In genomic region chr5:117964750-117965149, GRCm38 (mm10) we compare ENCODE assay signal across 18 mouse cellular contexts. TPM values are rescaled to one million over a fixed set of nuclear protein-coding genes. Genes with fewer than 3 reads are reported as not detected.
A peak's percentile ranks its signal among the peaks of the same experiment; 100 is the strongest.
DNase-seq lines count a peak whose midpoint lies in the region; ATAC-seq and TF ChIP-seq lines count a peak whose summit lies in the region.
"Had no signal": no experiment of that assay in that cellular context is flagged by ENCODE, and none has a peak within 500 bp of the region (broad histone marks: within the 10 kb centered on the region; RNA-seq: fewer than 3 reads in every experiment).

No protein-coding gene starts in this region.

- 31% methylated on average over 9 of the region's 9 CpGs for WGBS in heart, embryonic 12.5 days
- 39% methylated on average over 9 of the region's 9 CpGs for WGBS in kidney, embryonic 16.5 days
- 37% methylated on average over 9 of the region's 9 CpGs for WGBS in kidney, postnatal 0 days

- peak overlapping the region; percentile 32 for H3K4me2 ChIP-seq in heart, embryonic 12.5 days
- H3K4me2 ChIP-seq in kidney, embryonic 16.5 days (replicated peaks; ENCODE audit: low read depth, low read length), result no peak overlapping the region
- H3K4me2 ChIP-seq in kidney, postnatal 0 days (ENCODE audit: low read length), result no peak overlapping the region
- H3K4me2 ChIP-seq: hindbrain, embryonic 15.5 days; neural tube, embryonic 12.5 days had no signal

- no peak for ATAC-seq in heart, embryonic 12.5 days (ENCODE audit: insufficient number of reproducible peaks, low FRiP score)
- no peak for ATAC-seq in kidney, embryonic 16.5 days (ENCODE audit: low FRiP score, low TSS enrichment)
- ATAC-seq in kidney, postnatal 0 days (replicated peaks; ENCODE audit: low FRiP score, low read depth), result no peak
- ATAC-seq: forebrain, embryonic 14.5 days had no signal

- no peak overlapping the region for H3K9ac ChIP-seq in heart, embryonic 12.5 days
- H3K9ac ChIP-seq in kidney, embryonic 16.5 days (replicated peaks; ENCODE audit: low read length), result no peak overlapping the region
- no peak overlapping the region for H3K9ac ChIP-seq in kidney, postnatal 0 days (ENCODE audit: low read depth, low read length)
- H3K9ac ChIP-seq: hindbrain, embryonic 15.5 days; neural tube, embryonic 12.5 days had no signal

- H3K27me3 ChIP-seq in heart, embryonic 12.5 days (replicated peaks), result no peaks in the 10 kb centered on the region
- no peaks in the 10 kb centered on the region for H3K27me3 ChIP-seq in kidney, embryonic 16.5 days (ENCODE audit: insufficient read depth, low read length)
- H3K27me3 ChIP-seq in kidney, postnatal 0 days (ENCODE audit: insufficient read depth, low read length), result no peaks in the 10 kb centered on the region
- H3K27me3 ChIP-seq: hindbrain, embryonic 15.5 days; neural tube, embryonic 12.5 days had no signal

- peaks cover 9% of the 10 kb centered on the region; the same call in 1 of the 2 replicates for H3K9me3 ChIP-seq in heart, embryonic 12.5 days (replicated peaks)
- no peaks in the 10 kb centered on the region; the same call in 1 of the 2 replicates for H3K9me3 ChIP-seq in kidney, embryonic 16.5 days (ENCODE audit: low read length)
- no peaks in the 10 kb centered on the region for H3K9me3 ChIP-seq in kidney, postnatal 0 days (replicated peaks; ENCODE audit: low read length)
- H3K9me3 ChIP-seq: hindbrain, embryonic 15.5 days; midbrain, embryonic 10.5 days; neural tube, embryonic 12.5 days had no signal

- no peak overlapping the region for H3K4me3 ChIP-seq in heart, embryonic 12.5 days
- H3K4me3 ChIP-seq in kidney, embryonic 16.5 days (ENCODE audit: low read length), result no peak overlapping the region
- H3K4me3 ChIP-seq in kidney, postnatal 0 days (replicated peaks; ENCODE audit: low read depth, low read length), result no peak overlapping the region
- H3K4me3 ChIP-seq: erythroblast, embryonic 14.5 days; hindbrain, embryonic 15.5 days; midbrain, embryonic 10.5 days; neural tube, embryonic 12.5 days had no signal

- DNase-seq in heart, adult 18-20 months, result no peak
- peak; percentile 28 for DNase-seq in kidney, adult 18-20 months
- peak; percentile 50 for DNase-seq in kidney, postnatal 0 days (ENCODE audit: low spot score)
- DNase-seq in kidney, postnatal 36 days, result peak; percentile 45 to 77
- DNase-seq in MN1 (ENCODE audit: low spot score), result no peak
- DNase-seq: cerebellum, adult 11 months; liver; lung, adult 18-20 months; lung, postnatal 4 days; thymus, postnatal 25 days had no signal

- H3K27ac ChIP-seq in heart, embryonic 12.5 days (ENCODE audit: poor library complexity, severe bottlenecking), result no peak overlapping the region
- H3K27ac ChIP-seq in kidney, embryonic 16.5 days (ENCODE audit: low read length), result no peak overlapping the region
- H3K27ac ChIP-seq in kidney, postnatal 0 days, result no peak overlapping the region
- H3K27ac ChIP-seq: hindbrain, embryonic 15.5 days; midbrain, embryonic 10.5 days; neural tube, embryonic 12.5 days; stomach, postnatal 0 days had no signal

- peaks cover 21% of the 10 kb centered on the region for H3K4me1 ChIP-seq in heart, embryonic 12.5 days (replicated peaks)
- H3K4me1 ChIP-seq in kidney, embryonic 16.5 days (ENCODE audit: insufficient read depth, low read length), result peaks cover 28% of the 10 kb centered on the region
- H3K4me1 ChIP-seq in kidney, postnatal 0 days (replicated peaks; ENCODE audit: insufficient read depth, low read length), result no peaks in the 10 kb centered on the region; the same call in none of the 2 replicates
- H3K4me1 ChIP-seq: hindbrain, embryonic 15.5 days; neural tube, embryonic 12.5 days had no signal

- H3K36me3 ChIP-seq in heart, embryonic 12.5 days, result no peaks in the 10 kb centered on the region
- H3K36me3 ChIP-seq in kidney, embryonic 16.5 days (ENCODE audit: insufficient read depth, low read length), result no peaks in the 10 kb centered on the region
- no peaks in the 10 kb centered on the region for H3K36me3 ChIP-seq in kidney, postnatal 0 days (ENCODE audit: insufficient read depth, low read length)
- H3K36me3 ChIP-seq: hindbrain, embryonic 15.5 days; midbrain, embryonic 10.5 days; neural tube, embryonic 12.5 days had no signal

- no peak for TF ChIP-seq CTCF in kidney, postnatal 0 days (IDR thresholded peaks at IDR 0.05; ENCODE audit: low read depth)

RNA-seq across cellular contexts. Expression of gene Fbxo21, which starts 11.8 kb away (rescaled TPM):
- 67.3 and 71.2 TPM in 2 replicates for polyA plus RNA-seq in heart, embryonic 12.5 days (2016; fragmentation: Nextera tagmentation; extraction: Ambion mirVana)
- total RNA-seq in heart, adult 18-20 months (2021), result 10 to 100 TPM; 35.7 to 38.8 TPM
- 85.6 and 87.5 TPM in 2 replicates for polyA plus RNA-seq in kidney, embryonic 16.5 days (2015; fragmentation: Nextera tagmentation; extraction: Ambion mirVana)
- polyA plus RNA-seq in kidney, postnatal 0 days (2015; fragmentation: Nextera tagmentation; extraction: Ambion mirVana), result 51.6 and 54.4 TPM in 2 replicates

Comparison
In these comparisons a context has a peak if more than half of its experiments do, and no peak if none do; other contexts are left out.
1. DNase-seq: peak in kidney, adult 18-20 months (single experiment), kidney, postnatal 0 days (single experiment) and kidney, postnatal 36 days (2 of 2); none in heart, adult 18-20 months (0 of 2) and MN1 (single experiment).